Mouse (Mus musculus) lung, postnatal 0 days (tissue): ENCODE data around the gene Runx2. TPM values are rescaled to one million over a fixed set of nuclear protein-coding genes. Genes with fewer than 3 reads are reported as not detected.

Experiments
- ATAC-seq: fragments of 200-750 bp; cut with Nextera tagmentation; 2 replicates; pipeline ENCODE4 v1.8.0; 2017; ENCODE audit warnings: moderate library complexity
- DNase-seq: peaks from one replicate; pipeline ENCODE4 v3.0.0-alpha.2; 2016; ENCODE audit warnings: low spot score
- H3K27ac ChIP-seq: fragments of 300-500 bp; sonication (generic); 2 replicates; pipeline ENCODE4 v1.5.1; 2014; ENCODE audit warnings: antibody characterized with exemption, mild to moderate bottlenecking, low read length, mixed read lengths
- H3K27me3 ChIP-seq: fragments of 300-500 bp; sonication (generic); replicated peaks from 2 replicates; pipeline ENCODE4 v1.6.1; 2014; ENCODE audit warnings: low read length, mixed read lengths; ENCODE audit not compliant: insufficient read depth
- H3K36me3 ChIP-seq: fragments of 300-500 bp; sonication (generic); 2 replicates; pipeline ENCODE4 v1.6.1; 2014; ENCODE audit warnings: low read length, mixed read lengths; ENCODE audit not compliant: insufficient read depth
- H3K4me1 ChIP-seq: fragments of 300-500 bp; sonication (generic); 2 replicates; pipeline ENCODE4 v1.6.1; 2014; ENCODE audit warnings: antibody characterized with exemption, low read depth, low read length, mixed read lengths; ENCODE audit not compliant: insufficient read depth
- H3K4me2 ChIP-seq: fragments of 300-500 bp; sonication (generic); replicated peaks from 2 replicates; pipeline ENCODE4 v1.6.1; 2014; ENCODE audit warnings: low read depth, mild to moderate bottlenecking, low read length, moderate library complexity, mixed read lengths
- H3K4me3 ChIP-seq: fragments of 300-500 bp; sonication (generic); 2 replicates; pipeline ENCODE4 v1.5.1; 2014; ENCODE audit warnings: low read depth, low read length
- H3K9ac ChIP-seq: fragments of 300-500 bp; sonication (generic); replicated peaks from 2 replicates; pipeline ENCODE4 v1.6.1; 2014; ENCODE audit warnings: low read depth, mild to moderate bottlenecking
- H3K9me3 ChIP-seq: fragments of 300-500 bp; sonication (generic); 2 replicates; pipeline ENCODE4 v1.6.1; 2016; ENCODE audit warnings: low read length, mixed read lengths
- CTCF ChIP-seq: IDR thresholded peaks from 2 replicates; pipeline ENCODE4 v1.5.1; 2016; ENCODE audit warnings: antibody characterized with exemption, mild to moderate bottlenecking
- EP300 ChIP-seq: IDR thresholded peaks from 2 replicates; pipeline ENCODE4 v1.6.1; 2016; ENCODE audit warnings: antibody characterized with exemption, mild to moderate bottlenecking, control low read depth
- WGBS: fragments of 180-500 bp; shearing (Covaris S2); extraction: QIAGEN DNeasy Blood & Tissue Kit; methylation state at CpG from one replicate; pipeline ENCODE4 v1.1.7; 2014; 5-methylcytosine and 5-hydroxymethylcytosine counted together
- polyA plus RNA-seq: library from polyadenylated mRNA; unstranded; fragments of >200 nt; fragmentation: Nextera tagmentation; extraction: Ambion mirVana; gene quantifications from 2 replicates; pipeline ENCODE4 v1.2.1, GENCODE M21; 2015

Gene Runx2
- polyA plus RNA-seq, 1 experiment from 2014 or later: 1.1 TPM

DNA sequence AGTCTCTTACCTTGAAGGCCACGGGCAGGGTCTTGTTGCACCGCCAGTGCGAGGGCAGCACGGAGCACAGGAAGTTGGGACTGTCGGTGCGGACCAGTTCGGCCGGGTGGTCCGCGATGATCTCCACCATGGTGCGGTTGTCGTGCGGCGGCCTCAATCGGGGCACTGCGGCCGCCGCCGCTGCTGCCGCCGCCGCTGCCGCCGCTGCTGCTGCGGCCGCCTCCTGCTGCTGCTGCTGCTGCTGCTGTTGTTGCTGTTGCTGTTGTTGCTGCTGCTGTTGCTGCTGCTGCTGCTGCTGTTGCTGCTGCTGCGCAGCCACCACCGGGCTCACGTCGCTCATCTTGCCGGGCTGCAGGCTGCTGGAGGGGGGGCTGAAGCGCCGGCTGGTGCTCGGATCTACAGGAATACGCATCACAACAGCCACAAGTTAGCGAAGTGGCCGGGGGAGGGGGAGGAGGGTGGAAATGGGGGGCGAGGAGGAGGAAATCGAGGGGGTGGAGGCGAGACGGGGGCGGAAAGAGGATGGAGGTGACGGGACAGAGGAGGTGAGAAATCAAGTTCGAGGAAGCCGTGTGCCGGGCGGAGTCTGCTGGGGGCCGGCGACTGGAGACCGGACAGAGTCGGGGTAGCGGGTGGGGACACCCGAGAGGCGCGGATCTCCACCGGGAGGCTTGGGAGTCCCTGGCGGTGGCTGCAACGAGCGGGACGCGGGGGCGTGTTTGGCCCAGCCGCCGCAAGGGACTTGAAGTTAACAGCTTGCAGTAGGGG lies 79.2 kb downstream of the Runx2 start:
- Histone ChIP-seq H3K4me1 (peaks cover 8% of the 10 kb centered on the region), H3K4me3 (peak overlapping the region; percentile 68), H3K36me3 (no peaks in the 10 kb centered on the region), H3K27me3 (peaks cover 41% of the 10 kb centered on the region), H3K9ac (no peak overlapping the region), H3K27ac (no peak overlapping the region), H3K9me3 (no peaks in the 10 kb centered on the region), H3K4me2 (peak overlapping the region; percentile 96)
- ATAC-seq (peak; percentile 47; the same call in 1 of the 2 replicates), DNase-seq (peak; percentile 18)
- TF ChIP-seq CTCF (no peak), EP300 (no peak)
- 2% methylated on average over 47 of the region's 64 CpGs for WGBS

DNA sequence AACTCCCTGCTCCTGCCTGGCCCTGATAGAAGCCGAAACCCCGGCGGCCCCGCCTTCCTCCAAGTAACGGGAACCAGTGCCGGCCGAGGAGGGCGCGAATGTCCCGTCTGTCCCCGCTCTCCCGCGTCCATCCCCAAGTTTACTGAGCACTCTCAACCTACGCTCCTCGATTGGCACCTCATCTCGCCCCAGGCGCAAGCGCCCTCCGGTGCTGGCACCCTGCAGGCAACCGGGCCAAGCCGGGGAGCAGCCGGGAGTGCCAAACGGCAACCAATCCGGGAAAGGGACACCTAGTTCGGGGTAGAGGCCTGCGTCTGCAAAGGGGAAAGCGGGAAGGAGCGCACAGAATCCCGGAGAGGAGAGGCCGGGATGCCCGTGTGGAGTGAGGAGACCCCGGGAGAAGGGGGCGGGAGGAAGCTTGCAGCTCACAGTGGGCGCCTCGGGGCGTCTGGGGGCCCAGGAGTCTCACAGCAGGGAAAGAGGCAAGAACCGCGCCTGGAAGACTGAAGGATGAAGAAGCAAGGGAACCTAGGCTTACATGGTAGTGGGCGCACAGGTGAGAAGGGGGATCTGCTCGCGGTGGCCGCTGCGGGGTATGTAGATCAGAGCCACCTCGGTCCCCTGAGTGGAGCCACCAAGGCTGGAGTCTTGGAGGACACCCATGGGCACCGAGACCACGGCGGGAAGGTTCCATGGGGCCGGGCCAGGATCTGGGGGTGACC lies 79.9 kb downstream of the Runx2 start:
- H3K27me3 ChIP-seq: peaks cover 41% of the 10 kb centered on the region
- peak overlapping the region; percentile 96 for H3K4me2 ChIP-seq
- no peak overlapping the region for H3K9ac ChIP-seq
- no peaks in the 10 kb centered on the region for H3K9me3 ChIP-seq
- TF ChIP-seq EP300 (no peak), CTCF (peak; percentile 29)
- no peak overlapping the region for H3K27ac ChIP-seq
- under 1% methylated on average over 48 of the region's 48 CpGs for WGBS
- peaks cover 8% of the 10 kb centered on the region for H3K4me1 ChIP-seq
- peak; percentile 38 for DNase-seq
- ATAC-seq: peak; percentile 20; the same call in 1 of the 2 replicates
- peak overlapping the region; percentile 68 for H3K4me3 ChIP-seq
- no peaks in the 10 kb centered on the region for H3K36me3 ChIP-seq

- Histone ChIP-seq H3K4me3 (peak overlapping the region; percentile 68), H3K36me3 (no peaks in the 10 kb centered on the region), H3K27ac (no peak overlapping the region), H3K9me3 (no peaks in the 10 kb centered on the region), H3K4me1 (peaks cover 8% of the 10 kb centered on the region), H3K27me3 (peaks cover 38% of the 10 kb centered on the region), H3K4me2 (peak overlapping the region; percentile 96), H3K9ac (no peak overlapping the region)
- 13% methylated on average over 23 of the region's 23 CpGs for WGBS
- no peak for ATAC-seq
- no peak for TF ChIP-seq CTCF
- TF ChIP-seq EP300: no peak
- no peak for DNase-seq
These were observed 80.9 kb downstream of the Runx2 start for GRCm38 (mm10) chr17:44733544-44734310.

DNA sequence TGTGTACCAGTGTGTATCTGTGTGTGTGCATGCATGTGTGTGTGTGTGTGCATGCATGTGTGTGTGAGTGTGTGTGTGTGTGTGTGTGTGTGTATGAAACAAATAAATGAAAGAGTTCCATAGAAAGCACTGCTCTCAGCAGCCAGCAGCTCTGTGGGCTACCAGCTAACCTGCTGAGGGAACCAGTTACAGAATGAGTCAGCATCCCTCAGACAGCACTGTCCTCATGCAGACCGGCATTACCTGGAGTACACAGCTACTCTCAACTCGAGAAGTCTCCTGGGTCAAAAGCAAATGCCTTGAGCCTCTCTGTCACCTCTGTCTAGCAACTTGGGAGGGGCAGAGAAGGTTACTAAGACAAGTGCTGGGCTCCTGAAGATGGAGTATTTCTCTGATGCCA lies 86.1 kb downstream of the Runx2 start:
- no peaks in the 10 kb centered on the region for H3K9me3 ChIP-seq
- H3K4me3 ChIP-seq: no peak overlapping the region
- H3K4me2 ChIP-seq: no peak overlapping the region
- no peak for ATAC-seq
- H3K9ac ChIP-seq: no peak overlapping the region
- DNase-seq: no peak
- H3K27me3 ChIP-seq: peaks cover 5% of the 10 kb centered on the region
- TF ChIP-seq EP300 (no peak), CTCF (no peak)
- WGBS: 45% methylated on average over 2 of the region's 2 CpGs
- no peaks in the 10 kb centered on the region for H3K36me3 ChIP-seq
- H3K4me1 ChIP-seq: no peaks in the 10 kb centered on the region
- H3K27ac ChIP-seq: no peak overlapping the region

- peaks cover 3% of the 10 kb centered on the region; the same call in 1 of the 2 replicates for H3K27me3 ChIP-seq
- no peak overlapping the region for H3K9ac ChIP-seq
- H3K27ac ChIP-seq: no peak overlapping the region
- no peak overlapping the region for H3K4me2 ChIP-seq
- no peaks in the 10 kb centered on the region for H3K9me3 ChIP-seq
- H3K4me3 ChIP-seq: no peak overlapping the region
- no peak for TF ChIP-seq EP300
- TF ChIP-seq CTCF: no peak
- no peaks in the 10 kb centered on the region for H3K36me3 ChIP-seq
- ATAC-seq (no peak; the same call in 1 of the 2 replicates), DNase-seq (no peak)
- H3K4me1 ChIP-seq: no peaks in the 10 kb centered on the region
These were observed 86.9 kb downstream of the Runx2 start for GRCm38 (mm10) chr17:44727675-44728074.
